In the genomic region with DNA sequence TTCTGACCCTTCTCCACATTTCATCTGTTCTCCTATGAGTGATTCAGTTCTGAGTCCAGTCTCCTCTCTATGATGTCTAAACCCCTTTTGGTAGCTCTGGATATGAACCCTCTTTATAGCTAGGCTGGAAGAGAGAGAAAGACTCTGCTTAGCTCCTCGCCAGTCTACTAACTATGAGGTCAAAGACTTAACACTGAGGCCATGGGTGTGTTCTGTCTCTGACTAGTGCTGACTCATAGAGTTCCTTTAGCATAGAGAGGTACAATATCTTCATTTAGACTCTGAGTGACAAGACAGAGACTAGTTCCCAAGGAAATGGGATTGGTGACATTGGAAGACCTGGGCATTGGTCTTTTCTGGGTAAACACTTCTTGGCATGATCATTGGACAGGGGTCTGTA, we compare ENCODE assay signal across 21 mouse cellular contexts.
A peak's percentile ranks its signal among the peaks of the same experiment; 100 is the strongest.
DNase-seq lines count a peak whose midpoint lies in the region; TF ChIP-seq lines count a peak whose summit lies in the region.
"Had no signal": no experiment of that assay in that cellular context is flagged by ENCODE, and none has a peak within 500 bp of the region (broad histone marks: within the 10 kb centered on the region; RNA-seq: fewer than 3 reads in every experiment).

No protein-coding gene starts in this region.

- H3K4me3 ChIP-seq in layer of hippocampus, adult 2 months, result no peak overlapping the region
- H3K4me3 ChIP-seq: embryonic facial prominence, embryonic 13.5 days; embryonic facial prominence, embryonic 15.5 days; erythroblast, embryonic 14.5 days; forebrain, embryonic 10.5 days; forebrain, embryonic 12.5 days had no signal

- peak overlapping the region; percentile 40 for H3K27ac ChIP-seq in layer of hippocampus, adult 2 months
- H3K27ac ChIP-seq: embryonic facial prominence, embryonic 13.5 days; embryonic facial prominence, embryonic 15.5 days; forebrain, embryonic 10.5 days; forebrain, embryonic 12.5 days had no signal

- no peak for DNase-seq in layer of hippocampus, adult 2 months (ENCODE audit: low spot score in 2 of 2)
- DNase-seq in layer of hippocampus, adult 18-20 months (ENCODE audit: low spot score in 2 of 2), result no peak
- peak; percentile 25 for DNase-seq in 3134 (ENCODE audit: extremely low read depth, insufficient read length, low spot score)
- peak; percentile 59 for DNase-seq in 3T3-L1 (ENCODE audit: low read depth, low spot score)
- DNase-seq in testis, postnatal 14 days (ENCODE audit: low spot score), result no peak
- no peak for DNase-seq in left cerebral cortex, postnatal 14 days (ENCODE audit: low spot score in 2 of 2)
- DNase-seq: adrenal gland, adult 2 months; adrenal gland, postnatal 10 days; adrenal gland, postnatal 25 days; cerebellum, adult 11 months; cerebellum, adult 18-20 months; cerebellum, adult 8-10 months; cerebellum, adult 9-11 months; cerebellum, postnatal 14 days; cerebellum, postnatal 36 days; embryo, embryonic 11 days had no signal

- intact Hi-C loops in left cerebral cortex, postnatal 14 days (cut with DNase I), result no loop called here

- no peak for TF ChIP-seq CTCF in layer of hippocampus, adult 2 months (conservative IDR thresholded peaks at IDR 0.05)

Comparison
In these comparisons a context has a peak if more than half of its experiments do, and no peak if none do; other contexts are left out.
1. DNase-seq: peak in 3134 (single experiment) and 3T3-L1 (single experiment); none in layer of hippocampus, adult 2 months (0 of 2), layer of hippocampus, adult 18-20 months (0 of 2), testis, postnatal 14 days (single experiment) and left cerebral cortex, postnatal 14 days (0 of 2).